Mouse (Mus musculus): ENCODE results near the gene Hhat. TPM values are rescaled to one million over a fixed set of nuclear protein-coding genes. Genes with fewer than 3 reads are reported as not detected.

Gene Hhat
- total RNA-seq, 2 experiments from 2014 or later: 1.5 to 1.7 TPM

GRCm38 (mm10) chr1:192661612-192662011 lies 109.4 kb downstream of the Hhat start:
- ATAC-seq (replicated peaks; ENCODE audit: poor library complexity): peak; percentile 72

- ATAC-seq (replicated peaks; ENCODE audit: poor library complexity): no peak
Observed at GRCm38 (mm10) chr1:192657417-192657816, 113.6 kb downstream of the Hhat start.

GRCm38 (mm10) chr1:192651981-192652605 lies 118.9 kb downstream of the Hhat start:
- no peak for ATAC-seq (replicated peaks; ENCODE audit: poor library complexity)

GRCm38 (mm10) chr1:192650586-192650985 lies 120.4 kb downstream of the Hhat start:
- ATAC-seq (replicated peaks; ENCODE audit: poor library complexity): no peak

- no peak for ATAC-seq (replicated peaks; ENCODE audit: poor library complexity)
Observed at GRCm38 (mm10) chr1:192650023-192650422, 121.0 kb downstream of the Hhat start.

GRCm38 (mm10) chr1:192649233-192649632 lies 121.8 kb downstream of the Hhat start:
- ATAC-seq (replicated peaks; ENCODE audit: poor library complexity): no peak

GRCm38 (mm10) chr1:192647361-192647760 lies 123.7 kb downstream of the Hhat start:
- no peak for ATAC-seq (replicated peaks; ENCODE audit: poor library complexity)

GRCm38 (mm10) chr1:192642126-192642525 lies 128.9 kb downstream of the Hhat start:
- ATAC-seq (replicated peaks; ENCODE audit: poor library complexity): no peak

GRCm38 (mm10) chr1:192639175-192639574 lies 131.8 kb downstream of the Hhat start:
- ATAC-seq (replicated peaks; ENCODE audit: poor library complexity): no peak

GRCm38 (mm10) chr1:192621843-192622242 lies 149.2 kb downstream of the Hhat start:
- ATAC-seq (replicated peaks; ENCODE audit: poor library complexity): no peak

- no peak for ATAC-seq (replicated peaks; ENCODE audit: poor library complexity)
Observed at GRCm38 (mm10) chr1:192613271-192613670, 157.8 kb downstream of the Hhat start.

- ATAC-seq (replicated peaks; ENCODE audit: poor library complexity): no peak
Observed at GRCm38 (mm10) chr1:192611996-192612739, 158.9 kb downstream of the Hhat start.

- no peak for ATAC-seq (replicated peaks; ENCODE audit: poor library complexity)
Observed at GRCm38 (mm10) chr1:192606876-192607275, 164.1 kb downstream of the Hhat start.

GRCm38 (mm10) chr1:192604413-192604812 lies 166.6 kb downstream of the Hhat start:
- no peak for ATAC-seq (replicated peaks; ENCODE audit: poor library complexity)

- ATAC-seq (replicated peaks; ENCODE audit: poor library complexity): no peak
Observed at GRCm38 (mm10) chr1:192603556-192603955, 167.5 kb downstream of the Hhat start.

- ATAC-seq (replicated peaks; ENCODE audit: poor library complexity): no peak
Observed at GRCm38 (mm10) chr1:192601206-192601605, 169.8 kb downstream of the Hhat start.

GRCm38 (mm10) chr1:192599746-192600145 lies 171.3 kb downstream of the Hhat start:
- peak; percentile 73 for ATAC-seq (replicated peaks; ENCODE audit: poor library complexity)

- peak; percentile 86 for ATAC-seq (replicated peaks; ENCODE audit: poor library complexity)
Observed at GRCm38 (mm10) chr1:192598380-192598779, 172.6 kb downstream of the Hhat start.

- ATAC-seq (replicated peaks; ENCODE audit: poor library complexity): no peak
Observed at GRCm38 (mm10) chr1:192595426-192595825, 175.6 kb downstream of the Hhat start.

- ATAC-seq (replicated peaks; ENCODE audit: poor library complexity): no peak
Observed at GRCm38 (mm10) chr1:192593492-192593891, 177.5 kb downstream of the Hhat start.

GRCm38 (mm10) chr1:192587451-192587850 lies 183.6 kb downstream of the Hhat start:
- ATAC-seq (replicated peaks; ENCODE audit: poor library complexity): no peak

GRCm38 (mm10) chr1:192585289-192585688 lies 185.7 kb downstream of the Hhat start:
- no peak for ATAC-seq (replicated peaks; ENCODE audit: poor library complexity)

Data from megakaryocyte progenitor cell, adult 5-6 weeks (primary cell).